Mouse (Mus musculus) brain, adult 2 months (tissue): ENCODE measurements around the gene Zfp36l1.

Source experiments
- DNase-seq: peaks from one replicate; pipeline ENCODE4 v3.0.0; 2011; ENCODE audit warnings: low read depth, low spot score

Zfp36l1 gene

GRCm38 (mm10) chr12:80112852-80113551, at the start of gene Zfp36l1:
Gene Zfp36l1, minus strand, starts transcription at chr12:80113013.
- DNase-seq: peak; percentile 74

- no peak for DNase-seq
Measured at GRCm38 (mm10) chr12:80162448-80162847, 49.6 kb upstream of the Zfp36l1 start.

GRCm38 (mm10) chr12:80157675-80158074, 44.9 kb upstream of the Zfp36l1 start:
- DNase-seq: peak; percentile 50

GRCm38 (mm10) chr12:80153687-80154326, 41.0 kb upstream of the Zfp36l1 start:
- DNase-seq: peak; percentile 66

- DNase-seq: no peak
Measured at GRCm38 (mm10) chr12:80153078-80153477, 40.3 kb upstream of the Zfp36l1 start.

GRCm38 (mm10) chr12:80151821-80152220, 39.0 kb upstream of the Zfp36l1 start:
- DNase-seq: no peak

GRCm38 (mm10) chr12:80150624-80151023, 37.8 kb upstream of the Zfp36l1 start:
- no peak for DNase-seq

GRCm38 (mm10) chr12:80147563-80148214, 34.9 kb upstream of the Zfp36l1 start:
- DNase-seq: no peak

GRCm38 (mm10) chr12:80146227-80147223, 33.7 kb upstream of the Zfp36l1 start:
- peak; percentile 88 for DNase-seq

- DNase-seq: no peak
Measured at GRCm38 (mm10) chr12:80145365-80145764, 32.6 kb upstream of the Zfp36l1 start.

- no peak for DNase-seq
Measured at GRCm38 (mm10) chr12:80144846-80145245, 32.0 kb upstream of the Zfp36l1 start.

GRCm38 (mm10) chr12:80141470-80141869, 28.7 kb upstream of the Zfp36l1 start:
- peak; percentile 69 for DNase-seq

GRCm38 (mm10) chr12:80141011-80141410, 28.2 kb upstream of the Zfp36l1 start:
- no peak for DNase-seq

GRCm38 (mm10) chr12:80137744-80138143, 24.9 kb upstream of the Zfp36l1 start:
- DNase-seq: no peak

GRCm38 (mm10) chr12:80137246-80137645, 24.4 kb upstream of the Zfp36l1 start:
- DNase-seq: no peak

GRCm38 (mm10) chr12:80136264-80136930, 23.6 kb upstream of the Zfp36l1 start:
- DNase-seq: peak; percentile 58

GRCm38 (mm10) chr12:80135173-80135572, 22.4 kb upstream of the Zfp36l1 start:
- no peak for DNase-seq

GRCm38 (mm10) chr12:80133011-80133545, 20.3 kb upstream of the Zfp36l1 start:
- no peak for DNase-seq

- DNase-seq: peak; percentile 91
Measured at GRCm38 (mm10) chr12:80132250-80133003, 19.6 kb upstream of the Zfp36l1 start.
